9 mouse cellular contexts compared by ENCODE assay signal in genomic region chr17:46624598-46624997, GRCm38 (mm10). TPM values are rescaled to one million over a fixed set of nuclear protein-coding genes. Genes with fewer than 3 reads are reported as not detected.
A peak's percentile ranks its signal among the peaks of the same experiment; 100 is the strongest.
DNase-seq lines count a peak whose midpoint lies in the region; ATAC-seq and TF ChIP-seq lines count a peak whose summit lies in the region.
"Had no signal": no experiment of that assay in that cellular context is flagged by ENCODE, and none has a peak within 500 bp of the region (broad histone marks: within the 10 kb centered on the region; RNA-seq: fewer than 3 reads in every experiment).

No protein-coding gene starts in this region.

- H3K27me3 ChIP-seq in hindbrain, embryonic 10.5 days (ENCODE audit: insufficient read depth, poor library complexity, severe bottlenecking), result no peaks in the 10 kb centered on the region
- H3K27me3 ChIP-seq in hindbrain, embryonic 11.5 days (ENCODE audit: control insufficient read depth, insufficient read depth, low read length), result no peaks in the 10 kb centered on the region
- H3K27me3 ChIP-seq in limb, embryonic 14.5 days (ENCODE audit: control insufficient read depth, insufficient read depth, low read length), result no peaks in the 10 kb centered on the region

- peaks cover 97% of the 10 kb centered on the region for H3K4me1 ChIP-seq in hindbrain, embryonic 10.5 days (replicated peaks)
- H3K4me1 ChIP-seq in hindbrain, embryonic 11.5 days (replicated peaks; ENCODE audit: control insufficient read depth, insufficient read depth, low read length), result peaks cover 20% of the 10 kb centered on the region
- H3K4me1 ChIP-seq in ES-E14 (ENCODE audit: control insufficient read depth in 2 of 2, insufficient read depth in 2 of 2, low read length in 2 of 2, poor library complexity in 1 of 2), result peaks cover 15 to 58% of the 10 kb centered on the region in 2 experiments
- H3K4me1 ChIP-seq in embryonic fibroblast, embryonic 13.5 days (ENCODE audit: control insufficient read depth, insufficient read depth, low read length), result peaks cover 9% of the 10 kb centered on the region
- H3K4me1 ChIP-seq in limb, embryonic 14.5 days (ENCODE audit: control insufficient read depth, insufficient read depth, low read length), result peaks cover 81% of the 10 kb centered on the region

- 62% methylated on average over 12 of the region's 12 CpGs for WGBS in hindbrain, embryonic 10.5 days
- 72% methylated on average over 12 of the region's 12 CpGs for WGBS in hindbrain, embryonic 11.5 days
- WGBS in limb, embryonic 14.5 days, result 32% methylated on average over 12 of the region's 12 CpGs

- DNase-seq in hindbrain, embryonic 10.5 days (ENCODE audit: low spot score), result no peak
- DNase-seq in hindbrain, embryonic 11.5 days (ENCODE audit: low spot score), result no peak
- DNase-seq in ES-E14 (ENCODE audit: low read depth, low spot score), result no peak
- DNase-seq in limb, embryonic 14.5 days (ENCODE audit: low spot score), result no peak
- no peak for DNase-seq in spleen, postnatal 14 days (ENCODE audit: low spot score in 2 of 2)
- DNase-seq in cerebellum, adult 8-10 months, result no peak
- no peak for DNase-seq in layer of hippocampus, adult 11-12 months (ENCODE audit: low spot score)
- DNase-seq: gastrocnemius, postnatal 25 days had no signal

- no peak for TF ChIP-seq CTCF in embryonic fibroblast, embryonic 13.5 days (IDR thresholded peaks at IDR 0.05; ENCODE audit: borderline replicate concordance, insufficient read depth, low read length)

- peak overlapping the region; percentile 32 for H3K4me3 ChIP-seq in hindbrain, embryonic 10.5 days
- H3K4me3 ChIP-seq in hindbrain, embryonic 11.5 days (ENCODE audit: low read depth, low read length), result no peak overlapping the region; the same call in 1 of the 2 replicates
- H3K4me3 ChIP-seq in ES-E14 (ENCODE audit: insufficient read depth in 1 of 2, low read depth in 1 of 2, low read length in 2 of 2, poor library complexity in 1 of 2, severe bottlenecking in 1 of 2), result peak overlapping the region; percentile 37 to 49; a peak in 3 of 4 replicates
- H3K4me3 ChIP-seq in embryonic fibroblast, embryonic 13.5 days (ENCODE audit: insufficient read depth, low read length), result no peak overlapping the region
- 0 out of 2 replicates have a peak overlapping the region, but pooled peaks have one; percentile 4 for H3K4me3 ChIP-seq in limb, embryonic 14.5 days (replicated peaks; ENCODE audit: low read length)

- TF ChIP-seq POLR2A in embryonic fibroblast, embryonic 13.5 days (IDR thresholded peaks at IDR 0.05; ENCODE audit: low read depth, low read length), result no peak
- no peak for TF ChIP-seq POLR2A in limb, embryonic 14.5 days (IDR thresholded peaks at IDR 0.05; ENCODE audit: borderline replicate concordance, extremely low read depth, insufficient read depth, insufficient read length)

- H3K9ac ChIP-seq in hindbrain, embryonic 11.5 days (ENCODE audit: low read depth, low read length), result no peak overlapping the region
- peak overlapping the region; percentile 66 for H3K9ac ChIP-seq in ES-E14 (ENCODE audit: insufficient read depth, low read depth, low read length, poor library complexity, severe bottlenecking)
- H3K9ac ChIP-seq in limb, embryonic 14.5 days (ENCODE audit: low read depth, low read length, severe bottlenecking), result peak overlapping the region; percentile 44

- H3K27ac ChIP-seq in hindbrain, embryonic 10.5 days, result peak overlapping the region; percentile 79
- no peak overlapping the region for H3K27ac ChIP-seq in hindbrain, embryonic 11.5 days (ENCODE audit: low read depth, low read length)
- peak overlapping the region; percentile 55; the same call in 1 of the 2 replicates for H3K27ac ChIP-seq in ES-E14 (ENCODE audit: insufficient read depth, low read depth, low read length, poor library complexity, severe bottlenecking)
- peak overlapping the region; percentile 93 for H3K27ac ChIP-seq in embryonic fibroblast, embryonic 13.5 days (ENCODE audit: insufficient read depth, low read length)
- H3K27ac ChIP-seq in limb, embryonic 14.5 days (replicated peaks; ENCODE audit: low read depth, low read length), result peak overlapping the region; percentile 55; the same call in 1 of the 2 replicates

- in situ Hi-C loops in ES-E14 (cut with MboI; ENCODE audit: low sequenced_read_pairs in 2 of 2, unreplicated experiment in 2 of 2), result no loop called here

- H3K9me3 ChIP-seq in hindbrain, embryonic 10.5 days, result no peaks in the 10 kb centered on the region
- H3K9me3 ChIP-seq in hindbrain, embryonic 11.5 days (ENCODE audit: control insufficient read depth, low read length), result no peaks in the 10 kb centered on the region
- H3K9me3 ChIP-seq in ES-E14 (ENCODE audit: control insufficient read depth, insufficient read depth, low read depth, low read length), result no peaks in the 10 kb centered on the region
- no peaks in the 10 kb centered on the region for H3K9me3 ChIP-seq in limb, embryonic 14.5 days (ENCODE audit: control insufficient read depth, low read length)

- no peaks in the 10 kb centered on the region for H3K36me3 ChIP-seq in hindbrain, embryonic 10.5 days
- H3K36me3 ChIP-seq in hindbrain, embryonic 11.5 days (ENCODE audit: control insufficient read depth, insufficient read depth, low read length), result no peaks in the 10 kb centered on the region
- no peaks in the 10 kb centered on the region for H3K36me3 ChIP-seq in ES-E14 (ENCODE audit: control insufficient read depth, insufficient read depth, low read length, poor library complexity, severe bottlenecking)
- H3K36me3 ChIP-seq in limb, embryonic 14.5 days (ENCODE audit: control insufficient read depth, insufficient read depth, low read length), result peaks cover 8% of the 10 kb centered on the region; the same call in 1 of the 2 replicates

- H3K4me2 ChIP-seq in hindbrain, embryonic 11.5 days (replicated peaks; ENCODE audit: low read depth, low read length), result no peak overlapping the region
- peak overlapping the region; percentile 37 for H3K4me2 ChIP-seq in limb, embryonic 14.5 days (replicated peaks; ENCODE audit: low read depth, low read length, severe bottlenecking)

- no peak for ATAC-seq in hindbrain, embryonic 11.5 days (ENCODE audit: low FRiP score)
- ATAC-seq in limb, embryonic 14.5 days (ENCODE audit: low FRiP score, low read depth), result no peak

TF ChIP-seq in ES-E14, 5 proteins besides CTCF, POLR2A, EP300 and RAD21:
- no peak for TF ChIP-seq CHD2 (IDR thresholded peaks at IDR 0.05; ENCODE audit: low read depth, low read length)
- no peak for TF ChIP-seq ZNF384 (IDR thresholded peaks at IDR 0.05; ENCODE audit: low read depth, low read length)
- TF ChIP-seq ZC3H11A (IDR thresholded peaks at IDR 0.05; ENCODE audit: borderline replicate concordance, low read depth, low read length), result no peak
- TF ChIP-seq HCFC1 (IDR thresholded peaks at IDR 0.05; ENCODE audit: borderline replicate concordance, insufficient read depth, low read length), result no peak
- no peak for TF ChIP-seq MAFK (IDR thresholded peaks at IDR 0.05; ENCODE audit: insufficient read depth, low read depth, low read length)

RNA-seq across cellular contexts. Expression of gene Ptk7, which starts 4.7 kb away (rescaled TPM):
- polyA plus RNA-seq in hindbrain, embryonic 10.5 days (2016; fragmentation: Nextera tagmentation; extraction: Ambion mirVana), result 67.2 and 76.8 TPM in 2 replicates
- polyA plus RNA-seq in hindbrain, embryonic 11.5 days (2014; fragmentation: Nextera tagmentation; extraction: Ambion mirVana), result 16.0 and 21.5 TPM in 2 replicates
- total RNA-seq in ES-E14 (2012; rRNA removed), result 200 and 384 TPM in 2 replicates
- polyA plus RNA-seq in embryonic fibroblast, embryonic 13.5 days (2011; ENCODE audit: insufficient read length, low read depth, missing spikeins), result 145 and 172 TPM in 2 replicates
- 89.4 and 116 TPM in 2 replicates for polyA plus RNA-seq in limb, embryonic 14.5 days (2012; rRNA removed)
- polyA plus RNA-seq in limb, embryonic 14.5 days (2014; fragmentation: Nextera tagmentation; extraction: Ambion mirVana), result 73.8 and 84.6 TPM in 2 replicates

RNA-seq across cellular contexts. Expression of gene Klc4, which starts 21.2 kb away (rescaled TPM):
- polyA plus RNA-seq in hindbrain, embryonic 10.5 days (2016; fragmentation: Nextera tagmentation; extraction: Ambion mirVana), result 35.3 and 38.1 TPM in 2 replicates
- polyA plus RNA-seq in hindbrain, embryonic 11.5 days (2014; fragmentation: Nextera tagmentation; extraction: Ambion mirVana), result 22.7 and 29.8 TPM in 2 replicates
- 17.8 and 20.7 TPM in 2 replicates for total RNA-seq in ES-E14 (2012; rRNA removed)
- 6.5 and 7.2 TPM in 2 replicates for polyA plus RNA-seq in embryonic fibroblast, embryonic 13.5 days (2011; ENCODE audit: insufficient read length, low read depth, missing spikeins)
- 19.5 and 20.4 TPM in 2 replicates for polyA plus RNA-seq in limb, embryonic 14.5 days (2012; rRNA removed)
- polyA plus RNA-seq in limb, embryonic 14.5 days (2014; fragmentation: Nextera tagmentation; extraction: Ambion mirVana), result 19.3 and 21.5 TPM in 2 replicates

RNA-seq across cellular contexts. Expression of gene Mrpl2, which starts 21.4 kb away (rescaled TPM):
- 115 and 119 TPM in 2 replicates for polyA plus RNA-seq in hindbrain, embryonic 10.5 days (2016; fragmentation: Nextera tagmentation; extraction: Ambion mirVana)
- polyA plus RNA-seq in hindbrain, embryonic 11.5 days (2014; fragmentation: Nextera tagmentation; extraction: Ambion mirVana), result 94.8 and 95.2 TPM in 2 replicates
- 205 and 261 TPM in 2 replicates for total RNA-seq in ES-E14 (2012; rRNA removed)
- 33.5 and 45.2 TPM in 2 replicates for polyA plus RNA-seq in embryonic fibroblast, embryonic 13.5 days (2011; ENCODE audit: insufficient read length, low read depth, missing spikeins)
- polyA plus RNA-seq in limb, embryonic 14.5 days (2012; rRNA removed), result 68.0 and 91.1 TPM in 2 replicates
- polyA plus RNA-seq in limb, embryonic 14.5 days (2014; fragmentation: Nextera tagmentation; extraction: Ambion mirVana), result 103 and 113 TPM in 2 replicates

RNA-seq across cellular contexts. Expression of gene Cul7, which starts 25.5 kb away (rescaled TPM):
- polyA plus RNA-seq in hindbrain, embryonic 10.5 days (2016; fragmentation: Nextera tagmentation; extraction: Ambion mirVana), result 40.7 and 45.5 TPM in 2 replicates
- 25.9 and 30.5 TPM in 2 replicates for polyA plus RNA-seq in hindbrain, embryonic 11.5 days (2014; fragmentation: Nextera tagmentation; extraction: Ambion mirVana)
- 88.5 and 96.1 TPM in 2 replicates for total RNA-seq in ES-E14 (2012; rRNA removed)
- 63.6 and 64.4 TPM in 2 replicates for polyA plus RNA-seq in embryonic fibroblast, embryonic 13.5 days (2011; ENCODE audit: insufficient read length, low read depth, missing spikeins)
- polyA plus RNA-seq in limb, embryonic 14.5 days (2012; rRNA removed), result 135 and 149 TPM in 2 replicates
- polyA plus RNA-seq in limb, embryonic 14.5 days (2014; fragmentation: Nextera tagmentation; extraction: Ambion mirVana), result 52.6 and 58.2 TPM in 2 replicates

RNA-seq across cellular contexts. Expression of gene Rrp36, which starts 49.6 kb away (rescaled TPM):
- polyA plus RNA-seq in hindbrain, embryonic 10.5 days (2016; fragmentation: Nextera tagmentation; extraction: Ambion mirVana), result 65.7 and 67.5 TPM in 2 replicates
- 57.9 and 58.4 TPM in 2 replicates for polyA plus RNA-seq in hindbrain, embryonic 11.5 days (2014; fragmentation: Nextera tagmentation; extraction: Ambion mirVana)
- total RNA-seq in ES-E14 (2012; rRNA removed), result 44.5 and 57.0 TPM in 2 replicates
- 29.9 and 32.3 TPM in 2 replicates for polyA plus RNA-seq in embryonic fibroblast, embryonic 13.5 days (2011; ENCODE audit: insufficient read length, low read depth, missing spikeins)
- 47.2 and 48.5 TPM in 2 replicates for polyA plus RNA-seq in limb, embryonic 14.5 days (2012; rRNA removed)
- 36.8 and 52.4 TPM in 2 replicates for polyA plus RNA-seq in limb, embryonic 14.5 days (2014; fragmentation: Nextera tagmentation; extraction: Ambion mirVana)

Comparison
In these comparisons a context has a peak if more than half of its experiments do, and no peak if none do; other contexts are left out.
1. H3K4me3 ChIP-seq: peak in hindbrain, embryonic 10.5 days (single experiment), ES-E14 (2 of 2) and limb, embryonic 14.5 days (single experiment); none in hindbrain, embryonic 11.5 days (single experiment) and embryonic fibroblast, embryonic 13.5 days (single experiment).